Mouse (Mus musculus) induced T-regulatory cell, adult 2 months (primary cell): ENCODE data around the gene Tnpo3.

Experiments
- DNase-seq: peaks from one replicate; pipeline ENCODE4 v3.0.0-alpha.2; 2012; ENCODE audit warnings: low read depth

Tnpo3 gene

DNA sequence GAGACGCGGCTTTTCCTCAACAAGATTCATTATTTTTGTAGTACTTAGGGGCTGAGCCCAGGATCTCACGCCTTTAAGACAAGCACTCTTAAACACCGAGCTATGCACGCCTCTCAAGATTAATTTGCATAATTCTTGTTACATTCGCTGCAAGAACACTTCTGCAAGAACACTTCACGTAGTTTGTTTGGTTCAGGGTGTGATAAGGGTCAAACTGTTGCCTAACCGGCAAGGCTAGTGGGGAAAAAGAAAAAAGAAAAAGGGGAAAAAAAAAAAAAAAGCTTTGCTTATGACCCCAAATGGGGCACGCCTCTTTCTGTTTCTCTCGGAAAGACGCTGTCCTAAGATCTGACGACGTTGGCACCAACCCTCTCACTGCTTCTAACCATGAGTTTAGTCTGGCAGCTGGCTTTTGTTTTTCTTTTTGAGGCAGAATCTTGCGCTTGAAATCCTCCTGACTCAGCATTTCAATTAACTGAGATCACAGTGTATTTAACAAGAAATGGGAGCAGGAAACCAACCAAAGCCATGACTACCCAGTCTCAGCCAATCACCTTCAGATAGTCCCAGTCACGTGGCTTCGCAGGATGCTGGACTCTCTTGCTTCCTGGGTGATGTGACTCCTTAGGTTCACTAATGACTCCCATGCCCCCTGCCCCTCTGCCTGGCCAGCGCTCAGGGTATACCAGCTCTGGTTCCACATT, 11.3 kb upstream of the Tnpo3 start:
- no peak for DNase-seq

DNA sequence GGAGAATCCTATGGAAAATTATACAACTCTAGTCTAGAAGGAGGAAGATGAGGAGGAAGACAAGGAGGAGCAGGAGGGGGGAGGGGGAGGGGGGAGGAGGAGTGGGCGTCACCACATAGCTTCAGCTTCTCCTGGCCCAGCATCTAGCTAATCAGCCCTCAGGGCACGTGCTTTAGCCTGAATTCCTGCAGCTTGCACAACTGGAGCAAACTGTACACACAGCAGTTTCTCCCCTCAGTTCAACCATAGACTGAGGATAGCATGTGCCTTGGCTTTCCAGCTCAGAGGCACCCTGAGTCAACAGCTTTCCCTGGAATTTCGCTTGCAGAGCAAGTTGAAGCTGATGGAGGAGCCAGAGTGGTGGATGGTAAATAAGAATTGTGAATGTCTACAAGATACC, 10.5 kb upstream of the Tnpo3 start:
- DNase-seq: no peak

DNA sequence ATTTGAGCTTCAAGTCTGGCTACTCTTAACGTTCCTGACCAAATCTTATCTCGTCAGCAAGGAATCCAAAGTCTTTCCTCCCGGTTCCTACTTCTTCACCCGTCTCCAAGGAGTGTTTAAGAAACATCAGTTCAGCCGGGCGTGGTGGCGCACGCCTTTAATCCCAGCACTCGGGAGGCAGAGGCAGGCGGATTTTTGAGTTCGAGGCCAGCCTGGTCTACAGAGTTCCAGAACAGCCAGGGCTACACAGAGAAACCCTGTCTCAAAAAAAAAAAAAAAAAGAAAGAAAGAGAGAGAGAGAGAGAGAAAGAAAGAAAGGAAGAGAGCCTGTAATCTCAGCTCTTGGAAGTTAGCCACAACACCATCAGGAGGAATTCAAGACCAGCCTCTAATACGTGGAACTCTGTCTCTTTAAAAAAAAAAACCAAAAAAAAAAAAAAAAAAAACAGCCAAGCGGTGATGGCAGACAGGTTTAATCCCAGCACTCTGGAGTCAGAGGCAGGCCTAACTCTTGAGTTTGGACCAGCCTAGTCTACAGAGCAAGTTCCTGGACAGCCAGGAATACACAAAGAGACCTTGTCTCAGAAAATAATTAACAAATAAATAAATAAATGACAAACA, 443 bp upstream of the Tnpo3 start:
- DNase-seq: peak; percentile 37

DNA sequence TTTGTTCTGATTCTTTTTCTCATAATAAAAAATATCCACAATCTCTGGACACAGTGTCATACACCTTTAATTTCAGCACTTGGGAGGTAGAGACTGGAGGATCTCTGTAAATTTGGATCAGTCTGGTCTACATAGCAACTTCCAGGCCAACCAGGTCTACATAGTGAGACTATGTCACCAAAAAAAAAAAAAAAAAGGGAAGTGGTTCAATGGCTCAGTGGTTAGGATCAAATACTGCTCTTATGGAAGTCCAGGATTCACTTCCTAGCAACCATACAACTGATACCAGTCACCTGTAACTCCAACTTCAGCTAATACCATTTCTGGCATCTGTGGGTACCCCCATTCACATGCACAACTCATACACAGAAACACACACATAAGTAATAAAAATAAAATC, 9.5 kb downstream of the Tnpo3 start:
- DNase-seq: no peak

DNA sequence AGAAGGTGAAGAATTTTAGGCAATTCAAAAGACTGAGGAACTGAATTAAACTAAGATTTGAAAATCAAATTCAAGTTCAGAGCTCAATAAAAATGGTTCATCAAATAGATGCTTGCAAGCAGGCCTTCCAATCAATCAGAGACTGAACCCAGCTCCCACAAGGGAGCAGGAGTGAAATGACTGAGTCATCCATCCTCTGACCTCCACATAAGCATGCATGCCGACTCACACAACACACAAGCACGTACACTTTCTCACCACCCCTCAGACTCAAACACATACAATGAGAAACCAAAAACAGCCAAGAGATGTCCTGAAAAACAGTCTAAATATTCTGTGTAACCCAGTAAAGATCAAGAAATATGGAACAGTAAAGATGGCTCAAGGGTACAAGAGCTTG, 14.0 kb downstream of the Tnpo3 start:
- DNase-seq: no peak

DNA sequence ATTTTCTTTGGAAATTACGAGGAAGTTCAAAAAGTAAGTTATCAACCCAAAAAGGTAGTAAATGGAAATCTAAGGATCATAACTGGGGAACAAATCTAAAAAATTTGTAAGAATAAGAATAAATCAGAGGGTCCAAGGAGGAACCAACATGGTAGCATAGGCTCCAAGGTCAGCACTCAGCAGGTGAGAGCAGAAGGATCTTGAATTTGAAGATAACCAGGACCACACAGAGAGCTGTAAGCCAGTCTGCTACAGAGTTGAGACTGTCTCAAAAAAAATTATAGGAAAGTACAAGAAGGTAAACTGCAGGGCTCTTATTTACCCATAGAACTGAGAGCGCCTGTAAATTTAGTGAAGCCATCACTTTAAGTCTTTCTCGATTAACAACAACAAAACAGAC, 28.5 kb downstream of the Tnpo3 start:
- DNase-seq: no peak

DNA sequence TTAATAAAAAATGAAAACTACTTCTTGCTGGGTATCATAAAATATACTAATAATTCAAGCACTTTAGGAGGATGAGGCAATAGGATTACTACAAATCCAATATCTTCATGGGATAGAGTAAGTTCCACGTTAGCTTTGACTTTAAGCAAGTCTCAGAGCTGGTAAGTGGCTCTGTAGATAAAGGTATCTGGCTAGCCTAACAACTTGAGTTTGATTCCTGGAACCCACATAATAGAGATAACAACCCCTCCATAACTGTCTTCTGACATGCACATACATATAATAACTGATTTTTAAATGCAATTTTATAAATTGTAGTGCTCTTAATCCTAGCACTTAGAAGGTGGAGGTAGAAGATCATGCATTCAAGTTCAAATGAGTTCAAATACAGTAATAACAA, 28.9 kb downstream of the Tnpo3 start:
- no peak for DNase-seq

DNA sequence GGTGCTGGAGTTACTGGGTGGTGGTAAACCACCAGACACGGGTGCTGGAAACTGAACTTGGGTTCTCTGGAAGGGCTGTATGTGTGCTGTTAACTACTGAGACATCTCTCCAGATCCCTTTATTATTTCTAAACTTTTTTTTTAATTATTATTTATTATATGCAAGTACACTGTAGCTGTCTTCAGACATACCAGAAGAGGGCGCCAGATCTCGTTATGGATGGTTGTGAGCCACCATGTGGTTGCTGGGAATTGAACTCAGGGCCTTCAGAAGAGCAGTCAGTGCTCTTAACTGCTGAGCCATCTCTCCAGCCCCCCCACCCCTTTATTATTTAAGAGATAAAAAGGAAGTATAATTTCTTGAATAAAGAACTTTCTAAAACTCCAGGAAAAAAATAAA, 33.3 kb downstream of the Tnpo3 start:
- DNase-seq: peak; percentile 19

DNA sequence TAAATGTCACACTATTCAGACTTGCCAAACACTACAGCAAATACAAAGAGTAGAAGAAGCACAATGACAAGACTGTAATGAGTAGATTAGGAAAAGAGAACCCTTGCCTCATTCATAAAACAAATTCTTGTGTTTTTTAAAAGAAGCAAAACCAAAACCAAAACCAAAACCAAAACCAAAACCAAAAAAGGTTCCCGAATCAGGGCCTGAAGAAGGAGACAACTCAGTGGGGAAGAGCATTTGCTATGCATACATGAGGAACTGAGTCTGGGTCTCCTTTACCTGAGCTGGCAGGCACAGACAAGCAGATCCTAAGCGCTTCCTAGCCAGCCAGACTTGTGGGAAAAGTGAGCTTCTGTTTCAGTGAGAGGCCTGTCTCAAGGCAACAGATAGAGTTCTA, 52.6 kb downstream of the Tnpo3 start:
- peak; percentile 69 for DNase-seq

DNA sequence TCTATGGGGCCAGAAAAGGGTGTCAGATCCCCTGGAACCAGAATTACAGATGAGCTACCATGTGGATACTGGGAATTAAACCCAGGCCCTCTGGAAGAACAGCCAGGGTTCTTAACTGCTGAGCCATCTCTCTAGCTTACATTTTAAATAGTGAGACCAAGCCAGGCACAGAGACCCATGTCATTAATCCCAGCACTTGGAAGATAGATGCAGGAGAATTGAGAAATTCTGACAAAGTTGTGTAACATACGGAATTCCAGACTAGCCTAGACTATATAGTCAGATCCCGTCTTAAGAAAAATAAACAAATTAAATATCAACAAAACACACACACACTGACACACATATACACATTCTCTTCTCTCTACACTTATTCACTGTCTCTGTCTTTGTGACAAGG, 57.2 kb downstream of the Tnpo3 start:
- no peak for DNase-seq

DNA sequence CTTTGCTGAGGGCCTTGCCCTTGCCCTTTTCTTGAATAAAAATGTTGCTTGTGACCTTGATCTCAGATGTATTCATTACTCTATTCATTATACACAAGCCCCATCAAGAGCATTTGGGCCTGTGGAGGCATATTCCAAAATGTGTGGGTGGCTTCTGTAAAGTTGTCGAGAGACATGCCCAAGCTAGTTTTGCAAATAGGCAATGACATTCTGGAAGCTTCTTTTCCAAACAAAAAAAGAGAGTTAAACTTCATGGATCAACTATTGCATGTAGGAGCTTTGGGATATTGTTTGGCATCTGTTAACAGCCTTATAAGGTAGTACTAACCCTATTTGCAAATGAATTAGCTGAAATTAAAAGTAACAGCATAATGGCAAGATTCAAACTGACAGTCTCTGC, 61.6 kb downstream of the Tnpo3 start:
- DNase-seq: no peak

DNA sequence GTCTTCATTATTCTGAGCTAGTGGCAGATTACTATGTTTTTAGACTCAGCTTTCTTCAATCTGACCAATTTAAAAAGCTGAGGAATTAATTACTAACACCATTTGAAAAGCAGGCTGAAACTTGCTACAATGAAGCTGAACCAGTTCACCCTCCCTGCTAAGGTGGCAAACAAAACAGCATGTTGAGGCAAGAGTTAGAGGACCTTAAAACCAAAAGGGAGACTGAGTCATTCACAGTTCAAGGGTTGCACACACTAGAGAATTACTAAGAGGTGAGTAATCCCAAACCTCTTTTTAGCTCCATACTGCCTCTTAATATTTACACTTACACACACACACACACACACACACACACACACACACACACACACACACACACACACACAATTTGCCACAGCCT, 62.1 kb downstream of the Tnpo3 start:
- DNase-seq: no peak

DNA sequence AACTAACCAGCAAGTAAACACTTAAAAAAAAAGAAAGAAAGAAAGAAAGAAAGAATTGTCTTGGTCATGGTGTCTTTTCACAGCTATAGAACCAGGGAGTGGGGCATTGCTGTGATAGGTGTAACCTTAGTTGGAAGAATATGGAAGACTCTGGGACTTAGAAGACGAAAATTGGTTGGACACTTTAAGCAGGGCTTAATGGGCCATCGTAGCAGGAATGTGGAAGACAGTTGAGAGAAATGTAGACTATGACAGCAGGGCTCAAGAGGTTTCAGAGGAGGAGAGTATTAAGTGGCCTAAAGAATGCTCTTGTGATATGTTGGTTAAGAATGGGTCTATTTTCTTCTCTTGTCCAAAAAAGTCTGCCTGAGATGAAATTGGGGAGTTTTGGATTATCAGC, 64.1 kb downstream of the Tnpo3 start:
- DNase-seq: no peak

DNA sequence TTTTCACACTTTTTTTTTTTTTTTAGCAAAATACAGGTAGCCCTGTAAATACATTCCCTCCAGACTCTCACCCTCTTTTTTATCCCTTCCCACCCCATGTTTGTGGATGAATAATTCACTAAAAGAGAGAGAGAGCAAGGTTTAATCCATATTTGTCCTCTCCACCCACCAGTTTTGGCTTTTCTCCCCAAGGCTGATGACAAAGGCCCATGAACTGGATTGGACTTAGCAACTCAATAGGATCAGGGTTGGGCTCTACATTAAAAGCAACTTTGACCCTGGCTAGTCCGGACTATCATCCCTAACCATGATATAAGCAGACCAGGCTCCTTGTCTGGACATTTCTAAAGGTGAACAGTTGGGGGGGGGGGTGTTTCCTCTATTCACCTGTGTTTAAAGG, 68.7 kb downstream of the Tnpo3 start:
- DNase-seq: no peak

DNA sequence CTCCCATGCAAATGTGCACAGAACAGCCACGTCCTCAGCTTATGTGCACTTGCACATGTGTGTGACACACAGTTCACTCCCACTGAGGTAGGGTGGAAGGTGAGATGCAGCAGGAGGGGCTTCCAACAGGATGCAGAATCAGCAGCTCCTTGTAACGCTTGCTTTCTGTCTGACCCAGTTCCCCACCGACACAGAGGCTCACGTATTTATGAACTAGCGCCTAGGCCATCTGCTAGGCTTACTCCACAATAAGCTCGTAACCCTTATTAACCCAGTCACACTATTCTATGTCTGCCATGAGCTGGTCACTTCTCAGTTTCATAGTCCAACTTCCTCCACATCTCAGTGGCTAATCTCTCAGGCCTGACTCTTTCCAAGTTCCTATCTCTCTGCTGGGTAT, 69.5 kb downstream of the Tnpo3 start:
- no peak for DNase-seq

DNA sequence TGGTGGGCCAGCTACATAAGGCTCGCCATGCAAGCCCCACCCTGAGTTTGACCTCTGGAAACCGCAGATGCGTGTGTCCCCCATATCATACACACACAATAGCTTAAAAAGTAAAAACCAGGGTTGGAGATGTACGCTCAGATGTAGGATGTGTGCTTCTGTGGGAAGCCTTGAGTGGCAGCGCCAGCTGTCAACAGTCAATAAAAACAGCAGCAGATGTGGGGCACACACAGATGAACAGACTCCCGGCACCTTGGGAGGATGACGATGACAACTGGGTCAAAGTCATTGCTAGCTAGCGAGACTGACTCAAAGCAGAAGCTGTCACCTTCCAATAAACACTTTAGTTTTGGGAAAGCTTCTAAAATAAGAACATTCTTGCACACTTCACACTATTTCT, 70.2 kb downstream of the Tnpo3 start:
- no peak for DNase-seq

DNA sequence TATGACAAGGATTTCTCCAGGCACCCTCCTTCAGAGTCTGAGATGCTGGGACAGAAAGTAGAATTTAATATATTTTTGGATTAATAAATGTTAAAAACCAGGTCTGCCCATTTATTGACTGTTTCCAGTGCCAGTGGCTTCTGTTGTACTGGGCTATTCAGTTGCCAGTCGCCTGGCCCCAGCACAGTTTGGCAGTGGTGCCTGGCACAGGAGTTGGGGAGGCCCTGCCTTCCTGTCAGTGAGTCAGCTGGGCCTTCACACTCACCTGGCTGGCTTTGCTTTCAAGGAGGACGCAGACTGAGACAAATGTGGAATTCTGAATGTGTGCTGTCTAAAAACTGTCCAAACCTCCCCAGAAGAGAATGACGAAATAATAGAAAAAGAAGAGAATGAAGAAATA, 72.5 kb downstream of the Tnpo3 start:
- DNase-seq: no peak

DNA sequence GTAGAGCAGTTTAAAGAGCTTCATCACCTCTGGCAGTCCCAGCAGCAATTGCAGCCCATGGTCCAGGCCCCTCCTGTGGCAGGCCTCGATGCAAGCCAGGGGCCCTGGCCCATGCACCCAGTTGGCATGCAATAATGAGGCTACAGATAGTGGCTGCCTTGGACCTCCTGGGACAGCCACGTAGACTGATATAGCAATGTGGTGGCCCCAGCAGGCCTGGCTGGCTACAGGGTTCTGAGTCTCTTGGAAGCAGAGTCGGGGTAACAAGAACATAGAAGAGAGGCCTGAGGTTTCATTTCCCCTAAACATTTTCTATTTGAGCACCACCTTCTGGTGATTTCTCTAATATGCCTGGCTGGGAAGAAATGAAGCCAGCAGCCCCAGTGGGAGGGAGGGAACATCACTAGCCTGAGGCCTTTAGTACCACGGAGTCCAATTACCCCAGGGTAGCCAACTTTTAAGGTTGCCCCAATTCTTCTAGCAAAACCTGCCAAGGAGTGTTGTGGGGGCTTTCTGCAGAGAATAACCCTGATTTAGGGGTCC, 73.0 kb downstream of the Tnpo3 start:
- DNase-seq: peak; percentile 26

DNA sequence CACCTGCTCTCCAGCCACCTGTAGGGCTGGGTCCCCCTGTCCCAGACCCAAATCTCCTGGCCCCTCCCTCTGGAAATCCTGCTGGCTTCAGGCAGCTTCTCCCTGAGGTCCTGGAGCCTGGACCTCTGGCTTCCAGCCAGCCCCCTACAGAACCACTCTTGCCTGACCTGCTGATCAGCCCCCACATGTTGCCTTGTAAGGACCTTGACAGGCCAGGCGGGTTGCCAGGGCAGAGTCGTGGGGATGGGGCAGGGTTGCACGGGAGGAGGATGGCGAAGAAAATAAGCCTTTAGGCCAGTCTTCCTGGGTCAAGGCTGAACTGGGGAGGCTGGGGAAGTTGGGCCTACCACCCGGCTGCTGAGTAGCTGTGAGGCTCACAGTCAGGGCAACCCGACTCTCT, 74.4 kb downstream of the Tnpo3 start:
- DNase-seq: no peak

DNA sequence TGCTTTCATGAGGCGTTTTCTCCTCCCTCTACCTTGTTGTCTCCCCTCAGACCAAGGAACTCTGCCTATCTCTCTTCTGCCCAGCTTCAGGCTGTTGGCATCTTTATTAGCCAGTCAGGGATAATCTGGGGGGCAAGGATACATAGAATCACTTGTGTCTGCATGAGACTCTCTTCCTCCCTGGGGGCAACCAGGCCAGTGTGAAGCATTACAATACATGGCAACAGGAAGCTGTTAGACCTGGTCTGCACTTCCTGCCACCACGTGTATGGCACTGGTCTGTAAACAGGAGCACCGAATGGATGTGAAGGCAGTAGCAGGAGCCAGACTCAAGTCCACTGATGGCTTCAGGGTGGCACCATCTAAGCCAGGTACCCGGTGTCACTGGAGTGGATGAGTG, 79.6 kb downstream of the Tnpo3 start:
- DNase-seq: peak; percentile 36

DNA sequence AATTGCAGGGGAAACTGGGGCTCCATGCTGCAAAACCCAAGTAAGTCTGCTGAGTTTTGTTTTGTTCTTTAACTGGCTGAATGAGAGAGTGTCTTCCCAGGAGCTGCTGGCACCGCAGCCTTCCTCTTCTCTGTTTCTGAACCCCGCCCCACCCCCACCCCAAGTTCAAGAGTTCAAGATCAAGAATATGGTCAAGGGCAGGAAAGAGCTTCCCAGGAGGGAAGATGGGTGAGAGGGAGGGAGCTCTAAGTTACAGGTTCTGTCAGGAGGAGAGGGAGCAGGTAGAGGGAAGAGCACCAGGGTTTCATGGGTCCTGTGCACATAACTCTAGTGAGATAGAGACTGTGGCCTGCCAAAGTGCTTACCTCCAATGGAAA, 80.3 kb downstream of the Tnpo3 start:
- no peak for DNase-seq

DNA sequence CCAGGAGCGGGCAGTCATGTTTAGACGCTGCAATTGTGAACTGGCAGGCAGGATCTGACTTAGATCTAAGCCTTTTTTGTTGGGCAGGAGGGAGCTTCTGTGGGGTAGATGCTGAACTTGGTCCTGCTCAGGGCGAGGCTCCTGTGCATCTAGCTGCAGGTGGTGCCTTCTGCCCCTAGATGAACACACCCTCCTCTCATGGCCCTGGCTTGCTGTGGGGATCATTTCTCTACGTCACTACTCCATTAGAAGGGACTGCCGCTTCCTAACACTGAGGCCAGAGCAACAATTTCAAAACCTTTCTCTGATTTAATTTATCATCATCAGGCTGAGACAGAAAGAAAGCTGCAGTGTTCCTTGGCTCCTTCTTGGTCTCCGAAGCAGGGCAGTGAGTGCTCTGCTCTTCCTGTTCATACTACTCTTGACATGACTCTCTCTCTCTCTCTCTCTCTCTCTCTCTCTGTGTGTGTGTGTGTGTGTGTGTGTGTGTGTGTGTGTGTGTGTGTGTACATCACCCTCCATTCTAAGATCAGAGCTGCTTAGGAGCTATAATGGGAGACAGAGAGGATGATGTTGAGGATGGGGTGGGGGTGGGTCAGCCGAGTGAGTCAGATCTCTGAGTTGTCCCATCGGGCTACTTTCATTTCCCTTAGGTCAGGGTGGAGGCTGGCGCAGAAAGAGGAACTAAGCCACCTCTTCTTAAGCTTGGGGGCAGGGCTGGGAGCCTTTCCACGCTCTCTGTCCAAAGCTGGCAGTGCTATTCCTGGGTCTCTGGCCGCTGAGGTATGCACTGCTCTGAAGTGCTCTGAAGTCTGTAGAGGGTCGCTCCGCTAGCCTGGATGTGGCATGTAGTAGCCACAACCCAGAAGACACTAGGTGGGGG, 80.9 kb downstream of the Tnpo3 start:
- peak; percentile 54 for DNase-seq

DNA sequence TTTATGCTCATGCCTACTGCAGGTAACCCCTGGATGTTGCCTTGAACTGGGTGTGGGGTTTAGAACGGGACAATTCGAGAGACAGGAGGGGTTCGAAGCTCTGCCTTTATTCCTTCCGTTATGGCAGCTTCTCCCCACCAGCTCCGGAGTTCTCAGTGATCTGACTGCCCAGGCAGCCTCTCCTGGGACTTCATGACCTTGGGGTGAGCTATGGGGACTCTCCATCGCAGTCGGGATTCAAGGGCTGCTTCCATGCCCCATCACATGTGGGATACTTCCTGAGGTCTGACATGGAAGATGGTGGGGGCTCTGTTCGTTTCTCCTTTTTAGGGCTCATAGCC, 81.6 kb downstream of the Tnpo3 start:
- no peak for DNase-seq
